Mouse (Mus musculus) hindlimb bud, embryonic 11.5 days (tissue): ENCODE measurements around the gene Hes3.

Experiments
- DNase-seq: peaks from one replicate; pipeline ENCODE4 v3.0.0-alpha.2; 2012; ENCODE audit warnings: low read depth, low spot score; ENCODE audit errors: extremely low spot score

Gene Hes3

DNA sequence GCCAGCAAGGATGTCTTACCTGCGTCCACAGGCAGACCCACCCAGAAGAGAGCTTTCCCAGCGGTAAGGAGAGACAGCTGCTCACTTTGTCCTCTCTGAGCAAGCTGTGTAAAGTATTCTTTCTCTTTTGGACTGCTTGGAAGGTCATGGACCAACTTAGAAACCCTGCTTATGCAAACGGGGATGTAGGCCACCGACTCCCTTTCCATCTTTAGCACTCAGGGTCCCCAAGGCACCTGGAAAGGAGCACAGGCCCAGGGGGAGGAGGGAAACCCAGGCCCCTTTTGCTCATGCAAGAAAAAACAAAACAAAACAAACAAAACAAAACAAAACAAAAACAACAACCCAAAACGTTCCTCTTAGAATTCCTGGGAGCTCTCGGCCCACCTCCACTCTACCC is at the start of gene Hes3:
Gene Hes3, minus strand, starts transcription at position 101 of the 400 bp plus-strand sequence.
- no peak for DNase-seq

DNA sequence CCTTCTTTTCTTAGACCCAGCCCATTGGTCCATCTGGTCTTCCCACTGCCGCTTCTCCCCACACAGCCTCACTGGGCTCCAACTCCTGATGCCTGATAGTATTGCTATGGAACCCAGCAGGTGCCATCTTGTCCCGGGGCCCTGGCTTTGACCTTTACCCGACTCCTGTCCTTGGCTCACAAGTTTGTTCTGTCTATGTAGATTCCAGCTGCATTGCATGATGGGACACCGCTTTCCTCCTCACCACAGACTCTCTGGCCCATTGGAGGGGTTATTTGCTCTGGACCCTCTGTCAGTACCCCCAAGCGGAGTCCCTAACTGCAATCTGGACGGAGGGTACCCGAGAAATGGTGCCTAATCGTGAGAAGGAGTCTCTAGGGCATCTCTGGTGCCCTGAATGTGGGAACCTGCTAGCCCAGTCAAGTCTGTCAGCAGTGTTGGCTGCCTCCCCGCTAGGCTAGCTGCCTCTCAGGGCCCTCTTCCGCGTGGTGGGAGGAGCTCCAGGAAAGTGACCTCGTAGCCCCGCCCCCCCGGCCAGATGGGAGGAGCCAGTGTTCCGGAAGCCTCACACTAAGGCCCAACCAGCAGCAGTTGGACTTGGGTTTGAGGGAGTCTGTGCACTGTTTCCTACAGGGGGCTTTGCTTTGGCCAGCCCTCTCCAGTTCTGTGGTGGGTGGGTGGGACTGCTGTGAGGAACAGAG is 49.3 kb upstream of the Hes3 start:
- DNase-seq, result no peak

DNA sequence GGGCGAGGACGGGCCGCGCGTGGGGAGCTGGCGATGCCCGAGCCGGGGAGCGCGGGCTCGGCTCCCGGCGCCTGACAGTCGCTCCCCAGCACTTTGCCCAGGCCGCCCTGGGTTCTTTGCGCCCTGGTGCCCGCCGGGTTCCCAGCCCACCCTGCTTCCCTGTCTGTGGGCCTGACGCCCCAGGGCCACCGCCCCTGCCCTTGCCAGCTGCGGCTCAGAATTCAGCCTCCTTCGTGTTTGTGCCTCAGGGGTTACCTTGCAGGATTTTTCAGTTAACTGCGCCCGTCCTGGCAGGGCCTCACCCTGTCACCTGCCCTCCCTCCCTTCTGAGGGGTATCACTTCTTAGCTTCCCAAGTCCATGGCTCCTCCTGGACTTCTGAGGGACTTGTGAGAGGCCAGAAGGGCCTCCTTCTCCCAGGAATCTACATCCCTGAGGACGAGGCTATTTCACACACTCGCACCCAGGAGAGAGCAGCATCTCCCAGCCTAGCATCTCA is 47.9 kb upstream of the Hes3 start:
- DNase-seq, result no peak

- DNase-seq, result no peak
Observed at GRCm38 (mm10) chr4:152338419-152339292, 47.2 kb upstream of the Hes3 start, which contains the start of gene Chd5. Gene Chd5 (plus strand): TSS chr4:152338651.

GRCm38 (mm10) chr4:152337772-152338171 is 46.3 kb upstream of the Hes3 start:
- DNase-seq, result no peak

DNA sequence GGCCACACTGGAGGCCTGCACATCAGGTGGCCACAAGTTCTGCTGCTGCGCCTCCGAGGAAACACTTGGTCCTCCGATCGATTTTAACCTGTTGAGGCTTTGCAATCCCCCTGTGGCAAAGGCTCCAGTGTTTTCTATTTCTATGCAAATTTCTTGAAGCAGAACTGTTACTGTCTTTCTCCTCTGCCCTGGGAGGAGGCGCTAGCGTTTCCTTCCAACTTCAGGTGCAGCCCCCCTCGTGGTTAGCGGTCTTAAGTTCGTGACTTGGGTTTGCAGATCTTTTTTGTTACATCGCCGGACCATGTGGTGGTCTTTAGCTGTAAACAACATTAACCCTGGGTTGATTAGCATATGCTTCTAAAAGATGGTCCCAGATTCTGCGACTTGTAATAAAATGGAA is 42.1 kb upstream of the Hes3 start:
- no peak for DNase-seq

DNA sequence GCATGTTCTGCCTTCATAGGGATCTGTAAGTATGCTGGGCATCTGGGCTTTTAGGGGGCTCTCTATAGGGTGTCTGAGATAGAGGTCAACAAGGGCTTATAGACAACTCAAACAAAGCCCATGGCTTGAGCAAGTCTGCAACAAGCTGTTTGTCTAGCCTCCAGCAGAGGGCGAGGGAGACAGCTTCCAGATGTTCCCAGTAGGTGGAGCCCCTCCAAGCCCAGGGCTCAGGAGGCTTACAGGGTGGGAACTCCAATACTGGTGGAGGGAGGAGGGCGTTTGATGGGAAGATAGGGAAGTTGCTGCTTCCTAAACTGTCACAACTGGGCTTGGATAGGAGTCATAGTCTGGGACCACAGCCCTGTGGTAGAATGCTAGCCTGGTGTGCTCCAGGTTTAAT is 41.5 kb upstream of the Hes3 start:
- DNase-seq, result no peak

- DNase-seq, result no peak
Observed at GRCm38 (mm10) chr4:152328691-152329090, 37.2 kb upstream of the Hes3 start.

- DNase-seq, result no peak
Observed at GRCm38 (mm10) chr4:152326543-152326942, 35.1 kb upstream of the Hes3 start.

- peak; percentile 97 for DNase-seq
Observed at GRCm38 (mm10) chr4:152325574-152326411, 34.3 kb upstream of the Hes3 start, which contains the start of gene Rpl22. Gene Rpl22 (plus strand): TSS chr4:152325742.

DNA sequence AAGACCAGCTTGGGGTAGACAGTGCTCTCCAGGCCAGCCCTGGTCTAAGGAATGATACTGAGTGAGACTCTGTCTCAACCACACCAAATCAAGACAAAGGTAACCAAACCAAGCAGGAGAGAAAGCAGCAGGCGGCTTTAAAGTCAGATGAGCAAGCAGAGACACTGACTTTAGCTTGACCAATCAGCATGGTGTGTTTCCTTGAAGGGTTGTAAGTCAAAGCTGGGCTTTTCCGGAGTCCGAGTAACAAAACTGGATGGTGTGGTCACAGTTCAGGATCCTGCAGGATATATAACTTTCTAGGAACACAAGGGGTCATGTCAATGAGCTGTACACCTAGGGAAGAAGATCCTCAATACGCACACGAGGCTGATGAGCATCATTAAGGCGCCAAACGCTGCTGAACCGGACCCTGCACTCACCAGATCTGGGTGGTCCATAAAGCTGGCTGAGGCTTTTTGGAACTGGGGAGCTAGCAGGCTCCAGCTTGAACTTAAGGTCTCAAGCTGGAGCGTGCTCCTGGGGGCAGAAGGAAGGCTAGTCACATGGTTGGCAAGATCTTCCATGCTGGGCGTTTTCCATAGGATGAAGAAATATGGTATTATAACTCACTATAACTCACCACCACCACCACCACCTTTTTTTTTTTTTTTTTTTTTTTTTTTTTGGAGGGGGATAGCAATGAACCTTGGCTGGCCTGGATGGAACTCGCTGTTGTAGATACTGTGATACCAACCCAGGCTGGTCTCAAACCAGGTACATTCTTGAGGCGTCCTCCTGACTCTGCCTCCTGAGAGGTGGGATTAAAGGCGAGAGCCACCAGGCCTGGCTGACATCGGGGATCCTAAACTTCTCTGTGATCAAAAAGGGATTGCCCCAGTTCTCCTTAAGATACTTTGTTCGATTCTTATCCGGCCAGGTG is 33.4 kb upstream of the Hes3 start:
- no peak for DNase-seq

GRCm38 (mm10) chr4:152321464-152321863 is 30.0 kb upstream of the Hes3 start:
- DNase-seq, result no peak

DNA sequence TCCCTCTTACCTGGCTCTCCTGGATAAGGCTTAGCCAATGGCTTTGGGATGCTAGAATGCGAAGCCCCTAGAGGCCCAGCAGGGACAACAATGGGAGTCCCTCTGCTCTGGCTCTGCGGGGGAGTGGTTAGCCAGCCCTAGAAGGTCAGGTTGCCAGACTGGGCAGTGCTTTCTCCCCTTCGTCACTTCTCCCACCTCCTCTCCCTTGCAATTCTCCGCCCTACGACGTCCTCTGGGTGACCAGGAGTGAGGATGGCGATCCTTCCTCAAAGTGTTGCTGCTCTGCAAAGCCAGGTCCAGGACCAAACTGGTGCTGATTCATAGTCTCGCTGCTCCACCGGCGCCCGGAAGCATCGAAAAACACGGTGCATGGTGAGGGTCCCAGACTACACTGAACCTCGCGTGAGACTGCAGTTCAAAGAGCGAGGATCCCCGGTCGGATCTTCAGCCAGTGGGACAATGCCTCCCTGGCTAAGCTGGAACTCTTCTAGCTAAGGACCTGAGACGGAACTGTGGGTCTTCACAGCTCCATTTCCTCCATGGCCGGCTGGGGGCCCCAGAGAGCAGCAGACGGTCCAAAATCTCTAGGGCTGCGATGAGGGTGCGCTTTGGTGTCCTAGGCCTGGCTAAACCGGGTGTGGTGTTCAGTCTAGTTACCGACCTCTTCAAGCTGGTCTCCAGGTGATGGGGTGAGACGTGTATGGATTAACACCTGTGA is 27.2 kb upstream of the Hes3 start, which contains the start of gene Rnf207:
Gene Rnf207, minus strand, starts transcription at position 477 of the 718 bp plus-strand sequence.
- no peak for DNase-seq

- no peak for DNase-seq
Observed at GRCm38 (mm10) chr4:152317631-152318033, 26.2 kb upstream of the Hes3 start.

GRCm38 (mm10) chr4:152315498-152316213 is 24.2 kb upstream of the Hes3 start:
- no peak for DNase-seq

- no peak for DNase-seq
Observed at GRCm38 (mm10) chr4:152313934-152314333, 22.5 kb upstream of the Hes3 start.

GRCm38 (mm10) chr4:152313211-152313632 is 21.8 kb upstream of the Hes3 start:
- no peak for DNase-seq

DNA sequence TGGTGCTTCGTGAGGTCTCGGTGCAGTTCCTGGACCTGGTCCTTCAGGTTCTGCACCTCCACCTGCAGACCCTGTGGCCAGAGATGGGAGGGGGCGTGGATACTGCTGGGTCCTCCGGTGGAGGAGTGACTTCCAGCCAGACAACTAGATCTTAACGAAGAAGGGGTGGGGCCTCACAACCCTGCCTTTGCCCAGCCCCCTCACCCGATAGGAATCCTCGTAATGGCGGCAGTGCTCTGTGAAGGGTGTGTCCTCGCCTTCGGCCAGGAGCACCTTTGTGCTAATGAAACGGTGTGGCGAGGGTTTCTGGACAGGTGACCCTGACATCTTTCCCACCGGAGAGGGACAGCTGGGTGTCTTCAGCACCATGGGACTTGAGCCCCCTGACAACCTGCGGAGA is 20.7 kb upstream of the Hes3 start:
- DNase-seq, result no peak

- no peak for DNase-seq
Observed at GRCm38 (mm10) chr4:152307542-152307941, 16.1 kb upstream of the Hes3 start.
